Mouse (Mus musculus): ENCODE data around the gene Il16.

GRCm38 (mm10) chr7:83659159-83660065 is 86.1 kb downstream of the Il16 start:
- TF ChIP-seq REST (IDR thresholded peaks at IDR 0.05; ENCODE audit: insufficient read depth, insufficient read length), result no peak
- TF ChIP-seq USF1 (IDR thresholded peaks at IDR 0.05; ENCODE audit: low read depth), result no peak
- TF ChIP-seq E2F4 (IDR thresholded peaks at IDR 0.05; ENCODE audit: insufficient read depth), result no peak

Data from myocyte (in vitro differentiated cells).